16 mouse cellular contexts compared by ENCODE assay signal in genomic region chr3:149216759-149217400, GRCm38 (mm10).
A peak's percentile ranks its signal among the peaks of the same experiment; 100 is the strongest.
DNase-seq lines count a peak whose midpoint lies in the region; ATAC-seq and TF ChIP-seq lines count a peak whose summit lies in the region.
"Had no signal": no experiment of that assay in that cellular context is flagged by ENCODE, and none has a peak within 500 bp of the region (broad histone marks: within the 10 kb centered on the region; RNA-seq: fewer than 3 reads in every experiment).

No protein-coding gene starts in this region.

- no peaks in the 10 kb centered on the region for H3K9me3 ChIP-seq in intestine, embryonic 16.5 days (ENCODE audit: control insufficient read depth, low read length)
- H3K9me3 ChIP-seq in stomach, embryonic 15.5 days, result no peaks in the 10 kb centered on the region
- H3K9me3 ChIP-seq in hindbrain, postnatal 0 days (ENCODE audit: low read length), result no peaks in the 10 kb centered on the region
- H3K9me3 ChIP-seq: liver, embryonic 12.5 days had no signal

- H3K4me1 ChIP-seq in intestine, embryonic 16.5 days (ENCODE audit: control insufficient read depth, insufficient read depth, low read length), result peaks cover 11% of the 10 kb centered on the region
- peaks cover 4% of the 10 kb centered on the region; the same call in 1 of the 2 replicates for H3K4me1 ChIP-seq in stomach, embryonic 15.5 days
- no peaks in the 10 kb centered on the region for H3K4me1 ChIP-seq in hindbrain, postnatal 0 days (ENCODE audit: insufficient read depth, low read length)
- H3K4me1 ChIP-seq: megakaryocyte, embryonic 14.5 days had no signal

- H3K36me3 ChIP-seq in intestine, embryonic 16.5 days (ENCODE audit: control insufficient read depth, insufficient read depth, low read length), result no peaks in the 10 kb centered on the region
- no peaks in the 10 kb centered on the region for H3K36me3 ChIP-seq in stomach, embryonic 15.5 days
- no peaks in the 10 kb centered on the region for H3K36me3 ChIP-seq in hindbrain, postnatal 0 days (ENCODE audit: insufficient read depth, low read length)
- H3K36me3 ChIP-seq: liver, embryonic 12.5 days had no signal

- no peak for TF ChIP-seq CTCF in hindbrain, postnatal 0 days (IDR thresholded peaks at IDR 0.05; ENCODE audit: low read depth)

- no peak overlapping the region for H3K4me3 ChIP-seq in intestine, embryonic 16.5 days (ENCODE audit: low read length)
- no peak overlapping the region for H3K4me3 ChIP-seq in stomach, embryonic 15.5 days (replicated peaks)
- no peak overlapping the region for H3K4me3 ChIP-seq in hindbrain, postnatal 0 days (ENCODE audit: low read length)
- H3K4me3 ChIP-seq: left cerebral cortex, adult 2 months; liver, embryonic 12.5 days; megakaryocyte, embryonic 14.5 days had no signal

- no peak overlapping the region for H3K9ac ChIP-seq in intestine, embryonic 16.5 days (ENCODE audit: low read depth, low read length)
- no peak overlapping the region for H3K9ac ChIP-seq in stomach, embryonic 15.5 days
- H3K9ac ChIP-seq in hindbrain, postnatal 0 days (replicated peaks; ENCODE audit: low read length), result no peak overlapping the region
- H3K9ac ChIP-seq: liver, embryonic 12.5 days had no signal

- peak; percentile 43 for ATAC-seq in intestine, embryonic 16.5 days
- ATAC-seq in stomach, embryonic 15.5 days (ENCODE audit: insufficient read depth, low FRiP score, low read depth), result peak; percentile 56; the same call in 1 of the 2 replicates
- no peak for ATAC-seq in hindbrain, postnatal 0 days
- ATAC-seq: liver, embryonic 12.5 days had no signal

- no peaks in the 10 kb centered on the region for H3K27me3 ChIP-seq in intestine, embryonic 16.5 days (replicated peaks; ENCODE audit: control insufficient read depth, insufficient read depth, low read length)
- no peaks in the 10 kb centered on the region for H3K27me3 ChIP-seq in stomach, embryonic 15.5 days (replicated peaks)
- no peaks in the 10 kb centered on the region for H3K27me3 ChIP-seq in hindbrain, postnatal 0 days (ENCODE audit: insufficient read depth, low read length)
- H3K27me3 ChIP-seq: liver, embryonic 12.5 days; megakaryocyte, embryonic 14.5 days had no signal

- peak overlapping the region; percentile 46 for H3K27ac ChIP-seq in intestine, embryonic 16.5 days (ENCODE audit: low read length)
- peak overlapping the region; percentile 5; the same call in 1 of the 2 replicates for H3K27ac ChIP-seq in stomach, embryonic 15.5 days
- H3K27ac ChIP-seq in hindbrain, postnatal 0 days, result no peak overlapping the region
- H3K27ac ChIP-seq: left cerebral cortex, adult 2 months; liver, embryonic 12.5 days had no signal

- WGBS in intestine, embryonic 16.5 days, result 70% methylated on average over 11 of the region's 11 CpGs
- 77% methylated on average over 11 of the region's 11 CpGs for WGBS in stomach, embryonic 15.5 days
- 79% methylated on average over 11 of the region's 11 CpGs for WGBS in hindbrain, postnatal 0 days

- DNase-seq in cerebellum, postnatal 14 days, result peak; percentile 7 to 22
- no peak for DNase-seq in cerebellum, postnatal 36 days
- peak; percentile 37 for DNase-seq in lung, postnatal 36 days
- no peak for DNase-seq in lung, postnatal 14 days
- DNase-seq in hindbrain, postnatal 0 days (ENCODE audit: low spot score), result no peak
- DNase-seq in neural tube, embryonic 10.5 days (ENCODE audit: extremely low spot score, low spot score), result no peak
- DNase-seq: cerebellum, adult 11 months; gastrocnemius, postnatal 25 days; heart, postnatal 10 days; kidney, adult 18-20 months; thymus, postnatal 36 days had no signal

- no peak overlapping the region for H3K4me2 ChIP-seq in intestine, embryonic 16.5 days (ENCODE audit: low read depth, low read length)
- no peak overlapping the region for H3K4me2 ChIP-seq in stomach, embryonic 15.5 days
- no peak overlapping the region for H3K4me2 ChIP-seq in hindbrain, postnatal 0 days (ENCODE audit: low read depth, low read length)
- H3K4me2 ChIP-seq: liver, embryonic 12.5 days had no signal

Comparison
In these comparisons a context has a peak if more than half of its experiments do, and no peak if none do; other contexts are left out.
1. DNase-seq: peak in cerebellum, postnatal 14 days (2 of 2) and lung, postnatal 36 days (single experiment); none in cerebellum, postnatal 36 days (0 of 2), lung, postnatal 14 days (single experiment), hindbrain, postnatal 0 days (single experiment) and neural tube, embryonic 10.5 days (single experiment).